In the genomic region with DNA sequence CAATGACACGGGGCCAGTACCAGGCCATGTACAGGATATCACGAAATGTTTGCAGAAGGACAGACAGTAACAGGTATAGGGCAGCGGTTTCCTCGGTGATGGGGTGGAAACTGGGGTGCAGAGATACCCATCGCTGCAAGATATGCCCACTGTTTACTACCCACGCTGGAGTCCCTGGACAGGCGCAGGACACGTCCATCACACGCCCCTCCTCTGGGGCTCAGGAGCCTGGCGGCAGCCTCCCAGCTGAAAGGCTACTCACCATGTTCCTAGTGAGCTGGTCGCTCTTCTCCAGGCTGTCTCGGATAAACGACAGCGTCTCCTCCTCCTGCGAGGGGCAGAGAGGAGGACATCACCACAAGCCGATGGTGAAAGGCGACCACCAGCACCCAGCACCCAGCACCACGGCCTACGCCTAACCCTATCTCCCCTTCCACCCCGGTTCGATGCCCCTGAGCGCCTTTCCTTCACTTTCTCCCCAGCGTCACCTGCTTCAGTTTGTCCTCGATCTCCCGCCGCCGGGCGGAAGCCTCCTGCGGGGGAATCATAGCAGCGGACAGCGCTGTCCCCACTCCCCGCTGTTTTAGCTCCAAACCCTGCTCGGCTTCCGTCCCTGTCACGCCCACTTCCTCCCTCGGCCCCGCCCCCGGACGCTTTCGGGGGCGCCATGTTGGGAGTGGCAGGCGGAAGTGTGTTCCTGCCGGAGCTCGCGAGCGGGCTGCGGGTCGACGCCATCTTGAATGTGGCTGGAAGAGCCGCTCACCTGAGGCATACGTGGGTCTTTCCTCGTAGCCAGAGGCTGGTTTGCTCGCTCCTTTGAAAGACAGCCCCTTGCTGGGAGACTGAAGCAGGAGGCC, we compare ENCODE assay signal across 8 mouse cellular contexts. TPM values are rescaled to one million over a fixed set of nuclear protein-coding genes. Genes with fewer than 3 reads are reported as not detected.
A peak's percentile ranks its signal among the peaks of the same experiment; 100 is the strongest.
DNase-seq lines count a peak whose midpoint lies in the region; ATAC-seq lines count a peak whose summit lies in the region.

No protein-coding gene starts in this region.

- H3K4me1 ChIP-seq in hindbrain, embryonic 14.5 days (replicated peaks; ENCODE audit: control insufficient read depth, insufficient read depth, low read length): peaks cover 7% of the 10 kb centered on the region

- H3K4me3 ChIP-seq in hindbrain, embryonic 14.5 days (replicated peaks; ENCODE audit: low read length): peak overlapping the region; percentile 60

- no peaks in the 10 kb centered on the region for H3K27me3 ChIP-seq in hindbrain, embryonic 14.5 days (ENCODE audit: control insufficient read depth, insufficient read depth, low read length)

- peak overlapping the region; percentile 34; the same call in 1 of the 2 replicates for H3K27ac ChIP-seq in hindbrain, embryonic 14.5 days

- 2% methylated on average over 53 of the region's 53 CpGs for WGBS in hindbrain, embryonic 14.5 days

- no peaks in the 10 kb centered on the region for H3K9me3 ChIP-seq in hindbrain, embryonic 14.5 days (ENCODE audit: control insufficient read depth, low read length)

- peak; percentile 94 for DNase-seq in R1 (ENCODE audit: low read depth, low spot score)
- DNase-seq in cerebellum, postnatal 25 days: peak; percentile 94 to 97
- peak; percentile 67 to 87 for DNase-seq in frontal cortex, postnatal 25 days (ENCODE audit: low spot score in 2 of 2)
- DNase-seq in hindbrain, embryonic 14.5 days (ENCODE audit: low spot score): peak; percentile 95
- peak; percentile 88 to 90 for DNase-seq in layer of hippocampus, postnatal 36 days
- peak; percentile 95 for DNase-seq in lung, postnatal 36 days
- DNase-seq in retina, postnatal 1 day: peak; percentile 97
- peak; percentile 89 to 90 for DNase-seq in urinary bladder, adult 18-20 months (ENCODE audit: low spot score in 2 of 2)

- H3K36me3 ChIP-seq in hindbrain, embryonic 14.5 days (replicated peaks; ENCODE audit: control insufficient read depth, insufficient read depth): peaks cover 37% of the 10 kb centered on the region

- peak; percentile 92 for ATAC-seq in hindbrain, embryonic 14.5 days (ENCODE audit: low FRiP score)

- H3K4me2 ChIP-seq in hindbrain, embryonic 14.5 days (replicated peaks): peak overlapping the region; percentile 72

- peak overlapping the region; percentile 66 for H3K9ac ChIP-seq in hindbrain, embryonic 14.5 days

RNA-seq across cellular contexts. Expression of a gene that starts 0.7 kb away (rescaled TPM):
- 115 and 118 TPM in 2 replicates for polyA plus RNA-seq in hindbrain, embryonic 14.5 days (2014; fragmentation: Nextera tagmentation; extraction: Ambion mirVana)
- 10 to 100 TPM; 77.1 to 80.9 TPM for total RNA-seq in layer of hippocampus, postnatal 36 days (2021)

RNA-seq across cellular contexts. Expression of a gene that starts 25.6 kb away (rescaled TPM):
- polyA plus RNA-seq in hindbrain, embryonic 14.5 days (2014; fragmentation: Nextera tagmentation; extraction: Ambion mirVana): 0.55 and 0.57 TPM in 2 replicates
- total RNA-seq in layer of hippocampus, postnatal 36 days (2021): not detected

RNA-seq across cellular contexts. Expression of a gene that starts 28.8 kb away (rescaled TPM):
- polyA plus RNA-seq in hindbrain, embryonic 14.5 days (2014; fragmentation: Nextera tagmentation; extraction: Ambion mirVana): 13.1 and 16.2 TPM in 2 replicates
- 1 to 10 TPM; 4.3 to 5.8 TPM for total RNA-seq in layer of hippocampus, postnatal 36 days (2021)

RNA-seq across cellular contexts. Expression of a gene that starts 32.3 kb away (rescaled TPM):
- polyA plus RNA-seq in hindbrain, embryonic 14.5 days (2014; fragmentation: Nextera tagmentation; extraction: Ambion mirVana): 52.0 and 54.0 TPM in 2 replicates
- total RNA-seq in layer of hippocampus, postnatal 36 days (2021): 10 to 100 TPM; 60.7 to 66.0 TPM

Comparison
In these comparisons a context has a peak if more than half of its experiments do, and no peak if none do; other contexts are left out.
1. Peak in every context shown above with its lines: DNase-seq, ATAC-seq, H3K4me3 ChIP-seq and H3K27ac ChIP-seq.